Comparison of ENCODE assay signal across 19 mouse cellular contexts in genomic region chr3:88411681-88412080, GRCm38 (mm10). TPM values are rescaled to one million over a fixed set of nuclear protein-coding genes. Genes with fewer than 3 reads are reported as not detected.
A peak's percentile ranks its signal among the peaks of the same experiment; 100 is the strongest.
DNase-seq lines count a peak whose midpoint lies in the region; ATAC-seq and TF ChIP-seq lines count a peak whose summit lies in the region.
"Had no signal": no experiment of that assay in that cellular context is flagged by ENCODE, and none has a peak within 500 bp of the region (broad histone marks: within the 10 kb centered on the region; RNA-seq: fewer than 3 reads in every experiment).

No protein-coding gene starts in this region.

- peak overlapping the region; percentile 93 for H3K27ac ChIP-seq in liver, embryonic 12.5 days
- H3K27ac ChIP-seq in thymus, adult 2 months (ENCODE audit: control insufficient read depth, insufficient read depth, low read length): no peak overlapping the region
- no peak overlapping the region for H3K27ac ChIP-seq in hindbrain, embryonic 12.5 days
- H3K27ac ChIP-seq: hindbrain, embryonic 14.5 days; midbrain, embryonic 12.5 days; stomach, embryonic 15.5 days had no signal

- peak overlapping the region; percentile 91 for H3K9ac ChIP-seq in liver, embryonic 12.5 days
- H3K9ac ChIP-seq in hindbrain, embryonic 12.5 days: no peak overlapping the region
- H3K9ac ChIP-seq: hindbrain, embryonic 14.5 days; midbrain, embryonic 12.5 days; stomach, embryonic 15.5 days had no signal

- H3K36me3 ChIP-seq in liver, embryonic 12.5 days: peaks cover 71% of the 10 kb centered on the region
- peaks cover 13% of the 10 kb centered on the region; the same call in 1 of the 2 replicates for H3K36me3 ChIP-seq in thymus, adult 2 months (ENCODE audit: control insufficient read depth, insufficient read depth, low read length)
- peaks cover 34% of the 10 kb centered on the region for H3K36me3 ChIP-seq in hindbrain, embryonic 12.5 days

- peaks cover 82% of the 10 kb centered on the region for H3K4me1 ChIP-seq in liver, embryonic 12.5 days
- peaks cover 13% of the 10 kb centered on the region for H3K4me1 ChIP-seq in thymus, adult 2 months (replicated peaks; ENCODE audit: control insufficient read depth, insufficient read depth, low read length)
- H3K4me1 ChIP-seq in hindbrain, embryonic 12.5 days: peaks cover 22% of the 10 kb centered on the region

- intact Hi-C loops in heart, postnatal 25 days (cut with DNase I): loop anchor here (2.0 kb wide), 1 partner anchor 13 kb away; the partner anchor contains the start of gene Slc25a44

- H3K9me3 ChIP-seq in liver, embryonic 12.5 days (replicated peaks): no peaks in the 10 kb centered on the region
- H3K9me3 ChIP-seq in hindbrain, embryonic 12.5 days (replicated peaks): no peaks in the 10 kb centered on the region
- H3K9me3 ChIP-seq: forebrain, embryonic 10.5 days; midbrain, embryonic 12.5 days; stomach, embryonic 15.5 days had no signal

- peak; percentile 40 for DNase-seq in heart, adult 8-10 months (ENCODE audit: low spot score)
- DNase-seq in heart, postnatal 25 days (ENCODE audit: low spot score): no peak
- DNase-seq in spleen, postnatal 4 days (ENCODE audit: low spot score in 2 of 2): peak; percentile 72 to 80
- no peak for DNase-seq in thymus, adult 2 months
- DNase-seq: cerebellum, adult 9-11 months; left cerebral cortex, postnatal 4 days; retina, postnatal 1 day; thymus, postnatal 4 days had no signal

- 56% methylated on average over 4 of the region's 4 CpGs for WGBS in liver, embryonic 12.5 days (ENCODE audit: insufficient replicate concordance)
- 89% methylated on average over 4 of the region's 4 CpGs for WGBS in thymus, adult 2 months
- 92% methylated on average over 4 of the region's 4 CpGs for WGBS in hindbrain, embryonic 12.5 days

- TF ChIP-seq POLR2A in thymus, adult 2 months (IDR thresholded peaks at IDR 0.05; ENCODE audit: control insufficient read depth, extremely low read depth, insufficient read depth, low read length, poor library complexity): no peak

- TF ChIP-seq CTCF in thymus, adult 2 months (IDR thresholded peaks at IDR 0.05; ENCODE audit: borderline replicate concordance, control insufficient read depth, extremely low read depth, insufficient read depth, low read length, poor library complexity): no peak

- peak; percentile 68 for ATAC-seq in erythroblast, adult 5-6 weeks (replicated peaks; ENCODE audit: low FRiP score, poor library complexity, severe bottlenecking)
- ATAC-seq in liver, embryonic 12.5 days: peak; percentile 59
- ATAC-seq in hindbrain, embryonic 12.5 days (ENCODE audit: low FRiP score): no peak
- ATAC-seq: Patski had no signal

- H3K27me3 ChIP-seq in liver, embryonic 12.5 days (replicated peaks): no peaks in the 10 kb centered on the region
- no peaks in the 10 kb centered on the region for H3K27me3 ChIP-seq in thymus, adult 2 months (ENCODE audit: control insufficient read depth, insufficient read depth, low read length)
- H3K27me3 ChIP-seq in hindbrain, embryonic 12.5 days: no peaks in the 10 kb centered on the region
- H3K27me3 ChIP-seq: midbrain, embryonic 12.5 days; Patski; stomach, embryonic 15.5 days had no signal

- H3K4me3 ChIP-seq in liver, embryonic 12.5 days: 0 out of 2 replicates have a peak overlapping the region, but pooled peaks have one; percentile 5
- H3K4me3 ChIP-seq in thymus, adult 2 months (ENCODE audit: control insufficient read depth, insufficient read depth, low read length): no peak overlapping the region
- H3K4me3 ChIP-seq in hindbrain, embryonic 12.5 days: no peak overlapping the region
- H3K4me3 ChIP-seq: midbrain, embryonic 12.5 days; stomach, embryonic 15.5 days had no signal

- H3K4me2 ChIP-seq in liver, embryonic 12.5 days: peak overlapping the region; percentile 91
- H3K4me2 ChIP-seq in hindbrain, embryonic 12.5 days (replicated peaks): no peak overlapping the region
- H3K4me2 ChIP-seq: midbrain, embryonic 12.5 days; stomach, embryonic 15.5 days had no signal

RNA-seq across cellular contexts. Expression of gene Pmf1, which starts 1.6 kb away (rescaled TPM):
- 10 to 100 TPM; 16.2 to 19.9 (median 16.7) TPM for total RNA-seq in heart, adult 8-10 months (2022)
- total RNA-seq in heart, postnatal 25 days (2021): 10 to 100 TPM; 19.1 to 20.5 TPM
- 33.2 and 56.6 TPM in 2 replicates for total RNA-seq in erythroblast, adult 5-6 weeks (2015; ENCODE audit: low replicate concordance)
- total RNA-seq in erythroblast, adult 5-6 weeks (2017; ENCODE audit: low replicate concordance): 42.1 and 43.4 TPM in 2 replicates
- 104 and 115 TPM in 2 replicates for polyA plus RNA-seq in liver, embryonic 12.5 days (2016; fragmentation: Nextera tagmentation; extraction: Ambion mirVana)
- 138 and 151 TPM in 2 replicates for polyA plus RNA-seq in thymus, adult 2 months (2012; rRNA removed)
- 73.3 and 82.3 TPM in 2 replicates for polyA plus RNA-seq in hindbrain, embryonic 12.5 days (2016; fragmentation: Nextera tagmentation; extraction: Ambion mirVana)

RNA-seq across cellular contexts. Expression of gene Slc25a44, which starts 13.3 kb away (rescaled TPM):
- 10 to 100 TPM; 13.1 to 14.7 (median 14.1) TPM for total RNA-seq in heart, adult 8-10 months (2022)
- total RNA-seq in heart, postnatal 25 days (2021): 10 to 100 TPM; 11.2 to 13.2 TPM
- total RNA-seq in erythroblast, adult 5-6 weeks (2015; ENCODE audit: low replicate concordance): 7.9 and 11.5 TPM in 2 replicates
- 13.7 and 20.2 TPM in 2 replicates for total RNA-seq in erythroblast, adult 5-6 weeks (2017; ENCODE audit: low replicate concordance)
- polyA plus RNA-seq in liver, embryonic 12.5 days (2016; fragmentation: Nextera tagmentation; extraction: Ambion mirVana): 14.0 and 14.9 TPM in 2 replicates
- polyA plus RNA-seq in thymus, adult 2 months (2012; rRNA removed): 30.8 and 32.5 TPM in 2 replicates
- 24.9 and 25.9 TPM in 2 replicates for polyA plus RNA-seq in hindbrain, embryonic 12.5 days (2016; fragmentation: Nextera tagmentation; extraction: Ambion mirVana)

RNA-seq across cellular contexts. Expression of gene Bglap, which starts 27.4 kb away (rescaled TPM):
- total RNA-seq in heart, adult 8-10 months (2022): not detected
- total RNA-seq in heart, postnatal 25 days (2021): not detected
- total RNA-seq in erythroblast, adult 5-6 weeks (2015; ENCODE audit: low replicate concordance): not detected in 2 replicates
- not detected in 2 replicates for total RNA-seq in erythroblast, adult 5-6 weeks (2017; ENCODE audit: low replicate concordance)
- polyA plus RNA-seq in liver, embryonic 12.5 days (2016; fragmentation: Nextera tagmentation; extraction: Ambion mirVana): not detected in 2 replicates
- 1.5 and 2.7 TPM in 2 replicates for polyA plus RNA-seq in thymus, adult 2 months (2012; rRNA removed)
- polyA plus RNA-seq in hindbrain, embryonic 12.5 days (2016; fragmentation: Nextera tagmentation; extraction: Ambion mirVana): not detected in 2 replicates
- total RNA-seq: left cerebral cortex, postnatal 4 days had no signal
- polyA plus RNA-seq: hindbrain, embryonic 14.5 days; kidney, postnatal 0 days; midbrain, embryonic 12.5 days; neural tube, embryonic 11.5 days had no signal

RNA-seq across cellular contexts. Expression of gene Bglap2, which starts 33.2 kb away (rescaled TPM):
- not detected for total RNA-seq in heart, adult 8-10 months (2022)
- not detected for total RNA-seq in heart, postnatal 25 days (2021)
- not detected in 2 replicates for total RNA-seq in erythroblast, adult 5-6 weeks (2015; ENCODE audit: low replicate concordance)
- total RNA-seq in erythroblast, adult 5-6 weeks (2017; ENCODE audit: low replicate concordance): not detected in 2 replicates
- not detected in 2 replicates for polyA plus RNA-seq in liver, embryonic 12.5 days (2016; fragmentation: Nextera tagmentation; extraction: Ambion mirVana)
- 2.2 and 3.8 TPM in 2 replicates for polyA plus RNA-seq in thymus, adult 2 months (2012; rRNA removed)
- not detected in 2 replicates for polyA plus RNA-seq in hindbrain, embryonic 12.5 days (2016; fragmentation: Nextera tagmentation; extraction: Ambion mirVana)
- total RNA-seq: layer of hippocampus, postnatal 25 days; left cerebral cortex, postnatal 4 days had no signal
- polyA plus RNA-seq: forebrain, embryonic 10.5 days; hindbrain, embryonic 14.5 days; midbrain, embryonic 12.5 days; neural tube, embryonic 11.5 days; Patski had no signal

RNA-seq across cellular contexts. Expression of gene Bglap3, which starts 39.1 kb away (rescaled TPM):
- not detected for total RNA-seq in heart, adult 8-10 months (2022)
- total RNA-seq in heart, postnatal 25 days (2021): not detected
- not detected in 2 replicates for total RNA-seq in erythroblast, adult 5-6 weeks (2015; ENCODE audit: low replicate concordance)
- total RNA-seq in erythroblast, adult 5-6 weeks (2017; ENCODE audit: low replicate concordance): not detected in 2 replicates
- polyA plus RNA-seq in liver, embryonic 12.5 days (2016; fragmentation: Nextera tagmentation; extraction: Ambion mirVana): 0.11 and 0.13 TPM in 2 replicates
- polyA plus RNA-seq in thymus, adult 2 months (2012; rRNA removed): 1.2 and 2.6 TPM in 2 replicates
- polyA plus RNA-seq in hindbrain, embryonic 12.5 days (2016; fragmentation: Nextera tagmentation; extraction: Ambion mirVana): not detected in 2 replicates
- polyA plus RNA-seq: midbrain, embryonic 12.5 days had no signal

Comparison
In these comparisons a context has a peak if more than half of its experiments do, and no peak if none do; other contexts are left out.
1. DNase-seq: peak in heart, adult 8-10 months (single experiment) and spleen, postnatal 4 days (2 of 2); none in heart, postnatal 25 days (single experiment) and thymus, adult 2 months (single experiment).